13 mouse cellular contexts compared by ENCODE assay signal in the genomic region with DNA sequence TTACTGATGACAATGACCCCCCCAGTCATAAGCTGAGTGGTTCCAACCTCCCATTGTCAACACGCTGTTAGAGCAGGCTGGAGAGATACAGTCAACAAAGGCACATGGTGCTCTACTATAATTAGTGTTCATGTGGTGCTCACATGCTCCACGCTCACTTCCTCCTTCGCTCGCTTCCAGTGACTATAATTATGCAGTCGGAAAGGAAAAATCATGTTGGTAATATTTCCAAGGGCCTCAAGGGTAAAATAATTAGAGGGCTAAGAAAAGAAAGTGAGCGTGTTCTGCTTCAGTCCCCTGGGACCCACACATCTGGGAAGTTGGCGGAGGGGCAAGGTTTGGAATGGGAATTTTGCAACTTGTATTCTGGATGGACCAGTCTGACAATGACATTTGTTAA. TPM values are rescaled to one million over a fixed set of nuclear protein-coding genes. Genes with fewer than 3 reads are reported as not detected.
DNase-seq lines count a peak whose midpoint lies in the region; ATAC-seq lines count a peak whose summit lies in the region.
"Had no signal": no experiment of that assay in that cellular context is flagged by ENCODE, and none has a peak within 500 bp of the region (broad histone marks: within the 10 kb centered on the region; RNA-seq: fewer than 3 reads in every experiment).

No protein-coding gene starts in this region.

- intact Hi-C loops in heart, postnatal 36 days (cut with DNase I): no loop called here

- peak; percentile 43 for DNase-seq in gastrocnemius, adult 18-20 months (ENCODE audit: low spot score)
- DNase-seq in gastrocnemius, postnatal 4 days (ENCODE audit: low spot score in 2 of 2): no peak
- DNase-seq in testis, postnatal 10 days (ENCODE audit: low spot score): peak; percentile 16
- no peak for DNase-seq in testis, postnatal 14 days (ENCODE audit: low spot score)
- DNase-seq in heart, postnatal 36 days: peak; percentile 11 to 18
- no peak for DNase-seq in frontal cortex, postnatal 10 days (ENCODE audit: low spot score in 2 of 2)
- DNase-seq in liver: no peak
- DNase-seq: adrenal gland, adult 2 months; cerebellum, adult 11 months; lung, adult 2 months; thymus, postnatal 36 days had no signal

- no peak for ATAC-seq in megakaryocyte-erythroid progenitor cell, adult 5-6 weeks (replicated peaks; ENCODE audit: low FRiP score, low TSS enrichment, poor library complexity, severe bottlenecking)

RNA-seq across cellular contexts. Expression of a gene that starts 38.7 kb away (rescaled TPM):
- not detected for total RNA-seq in gastrocnemius, adult 18-20 months (2021)
- total RNA-seq in gastrocnemius, postnatal 4 days (2021): not detected
- total RNA-seq in heart, postnatal 36 days (2021): not detected
- total RNA-seq in megakaryocyte-erythroid progenitor cell, adult 5-6 weeks (2014; fragmentation: Nextera tagmentation): 0.76 TPM in 1 of 2 replicates, not detected in the other
- total RNA-seq in megakaryocyte-erythroid progenitor cell, adult 5-6 weeks (2017): not detected in 2 replicates
- total RNA-seq: heart, adult 2 months had no signal

Comparison
In these comparisons a context has a peak if more than half of its experiments do, and no peak if none do; other contexts are left out.
1. DNase-seq: peak in gastrocnemius, adult 18-20 months (single experiment), testis, postnatal 10 days (single experiment) and heart, postnatal 36 days (2 of 2); none in gastrocnemius, postnatal 4 days (0 of 2), testis, postnatal 14 days (single experiment), frontal cortex, postnatal 10 days (0 of 2) and liver (single experiment).